Mouse (Mus musculus): ENCODE measurements around the gene Snrpa. TPM values are rescaled to one million over a fixed set of nuclear protein-coding genes. Genes with fewer than 3 reads are reported as not detected.
A peak's percentile ranks its signal among the peaks of the same experiment; 100 is the strongest.

Snrpa gene
- polyA plus RNA-seq, 1 experiment, result 158 TPM

DNA sequence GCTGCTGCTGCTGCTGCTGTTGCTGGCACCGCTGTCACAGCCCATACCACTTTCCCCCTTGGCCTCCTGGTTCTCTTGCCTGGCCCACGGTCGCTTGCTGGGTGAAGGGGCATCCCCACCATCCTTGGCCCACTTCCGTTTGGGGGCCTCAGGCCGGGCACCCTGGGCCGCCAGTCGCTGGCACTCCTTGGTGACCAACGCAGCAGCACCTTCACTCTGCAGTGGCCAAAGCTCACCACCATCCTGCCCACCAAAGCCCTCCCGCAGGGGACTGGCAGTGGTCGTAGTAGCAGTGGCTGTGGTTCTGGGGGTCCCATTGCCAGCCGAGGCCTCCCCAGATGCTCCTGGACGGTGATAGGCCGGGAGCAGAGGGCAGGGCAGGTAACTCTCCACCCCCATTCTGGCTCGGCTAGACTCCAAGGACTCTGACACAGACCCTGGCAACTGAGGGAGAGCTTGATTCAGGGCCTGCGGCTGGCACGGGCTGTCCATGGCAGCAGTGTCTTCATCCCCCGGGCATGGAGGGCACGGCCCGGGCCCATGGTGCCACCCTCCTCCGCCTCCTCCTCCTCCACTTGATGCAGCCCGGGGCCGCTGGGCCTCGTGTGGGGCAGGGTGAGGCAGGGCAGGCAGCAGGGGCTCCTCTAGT lies 30.9 kb downstream of the Snrpa start:
- H3K27me3 ChIP-seq (ENCODE audit: control insufficient read depth, insufficient read depth, low read length), result no peaks in the 10 kb centered on the region
- 12% methylated on average over 23 of the region's 23 CpGs for WGBS
- TF ChIP-seq CTCF (IDR thresholded peaks at IDR 0.05; ENCODE audit: borderline replicate concordance, insufficient read depth, low read depth, low read length) (no peak), POLR2A (IDR thresholded peaks at IDR 0.05; ENCODE audit: borderline replicate concordance, insufficient read depth, low read length) (no peak)
- DNase-seq, result peak; percentile 73 to 76
- H3K27ac ChIP-seq (ENCODE audit: insufficient read depth, low read length), result peak overlapping the region; percentile 97
- H3K4me3 ChIP-seq (replicated peaks; ENCODE audit: insufficient read depth, low read depth, low read length), result peak overlapping the region; percentile 95
- peaks cover 50% of the 10 kb centered on the region for H3K4me1 ChIP-seq (ENCODE audit: control insufficient read depth, insufficient read depth, low read length)

- TF ChIP-seq CTCF (IDR thresholded peaks at IDR 0.05; ENCODE audit: borderline replicate concordance, insufficient read depth, low read depth, low read length) (no peak), POLR2A (IDR thresholded peaks at IDR 0.05; ENCODE audit: borderline replicate concordance, insufficient read depth, low read length) (no peak)
- WGBS, result 40% methylated on average over 33 of the region's 33 CpGs
- H3K4me1 ChIP-seq (ENCODE audit: control insufficient read depth, insufficient read depth, low read length), result peaks cover 52% of the 10 kb centered on the region
- peak overlapping the region; percentile 95 for H3K4me3 ChIP-seq (replicated peaks; ENCODE audit: insufficient read depth, low read depth, low read length)
- peak; percentile 62 to 70 for DNase-seq
- H3K27me3 ChIP-seq (ENCODE audit: control insufficient read depth, insufficient read depth, low read length), result no peaks in the 10 kb centered on the region
- no peak overlapping the region for H3K27ac ChIP-seq (ENCODE audit: insufficient read depth, low read length)
Measured at GRCm38 (mm10) chr7:27164112-27164947, 31.7 kb downstream of the Snrpa start.

GRCm38 (mm10) chr7:27163450-27163805 lies 32.6 kb downstream of the Snrpa start:
- Histone ChIP-seq H3K27me3 (ENCODE audit: control insufficient read depth, insufficient read depth, low read length) (no peaks in the 10 kb centered on the region), H3K27ac (ENCODE audit: insufficient read depth, low read length) (no peak overlapping the region), H3K4me1 (ENCODE audit: control insufficient read depth, insufficient read depth, low read length) (peaks cover 52% of the 10 kb centered on the region), H3K4me3 (replicated peaks; ENCODE audit: insufficient read depth, low read depth, low read length) (peak overlapping the region; percentile 48)
- DNase-seq, result no peak
- TF ChIP-seq CTCF (IDR thresholded peaks at IDR 0.05; ENCODE audit: borderline replicate concordance, insufficient read depth, low read depth, low read length) (no peak), POLR2A (IDR thresholded peaks at IDR 0.05; ENCODE audit: borderline replicate concordance, insufficient read depth, low read length) (no peak)
- 37% methylated on average over 5 of the region's 5 CpGs for WGBS

DNA sequence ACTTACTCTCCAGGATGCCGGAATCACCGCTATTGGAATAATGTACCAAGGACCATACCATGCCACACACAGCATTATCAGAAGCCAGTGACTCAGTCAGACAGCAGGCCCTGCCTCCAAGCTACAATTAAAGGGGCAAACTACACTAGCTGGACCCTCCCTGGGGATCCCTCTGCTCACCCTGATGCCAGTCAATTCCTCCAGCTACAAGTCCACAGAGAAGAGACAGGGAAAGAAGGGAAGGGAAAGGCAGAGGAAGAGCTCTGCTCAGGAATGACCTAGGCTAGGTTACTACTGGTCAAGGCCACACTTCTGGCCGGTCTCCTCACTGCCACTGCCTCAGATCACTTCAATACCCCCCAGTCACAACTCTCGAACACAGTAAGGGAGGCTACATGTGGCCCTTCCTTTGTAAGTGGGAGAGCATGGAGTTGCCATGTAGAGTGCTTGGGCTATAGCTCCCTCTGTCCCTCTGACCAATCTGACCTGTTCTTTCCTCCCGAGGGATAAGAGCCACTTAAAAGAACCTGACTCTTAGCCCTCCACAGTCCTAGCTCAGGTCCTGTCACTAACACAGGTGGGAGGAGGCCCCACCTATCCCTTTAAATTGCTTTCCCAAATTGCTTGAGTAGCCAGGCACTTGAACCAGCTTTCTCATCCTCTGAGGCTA lies 33.2 kb downstream of the Snrpa start:
- WGBS, result 61% methylated on average over 5 of the region's 5 CpGs
- DNase-seq, result no peak
- Histone ChIP-seq H3K27ac (ENCODE audit: insufficient read depth, low read length) (no peak overlapping the region), H3K4me3 (replicated peaks; ENCODE audit: insufficient read depth, low read depth, low read length) (peak overlapping the region; percentile 48), H3K27me3 (ENCODE audit: control insufficient read depth, insufficient read depth, low read length) (no peaks in the 10 kb centered on the region), H3K4me1 (ENCODE audit: control insufficient read depth, insufficient read depth, low read length) (peaks cover 52% of the 10 kb centered on the region)
- no peak for TF ChIP-seq CTCF (IDR thresholded peaks at IDR 0.05; ENCODE audit: borderline replicate concordance, insufficient read depth, low read depth, low read length)
- TF ChIP-seq POLR2A (IDR thresholded peaks at IDR 0.05; ENCODE audit: borderline replicate concordance, insufficient read depth, low read length), result no peak

DNA sequence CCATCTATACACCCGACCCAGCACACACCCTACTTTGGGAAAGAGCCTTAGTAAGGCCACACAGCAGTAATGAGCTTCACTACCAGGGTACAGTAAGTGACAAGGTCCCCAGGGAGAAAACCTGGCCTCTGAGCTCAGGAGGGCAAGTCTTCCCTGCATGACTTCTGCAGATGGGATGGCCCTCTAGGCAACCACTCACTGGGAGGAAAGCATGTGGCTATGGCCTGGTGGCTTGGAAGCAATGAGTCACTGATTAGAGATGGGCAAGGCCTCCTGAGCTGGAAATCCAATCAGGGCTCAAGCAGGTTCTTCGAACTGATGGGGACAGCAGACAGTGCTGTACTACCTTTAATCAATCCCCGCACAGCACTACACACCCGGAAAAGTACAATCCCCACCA lies 34.3 kb downstream of the Snrpa start:
- Histone ChIP-seq H3K27me3 (ENCODE audit: control insufficient read depth, insufficient read depth, low read length) (no peaks in the 10 kb centered on the region), H3K4me3 (replicated peaks; ENCODE audit: insufficient read depth, low read depth, low read length) (no peak overlapping the region), H3K27ac (ENCODE audit: insufficient read depth, low read length) (no peak overlapping the region), H3K4me1 (ENCODE audit: control insufficient read depth, insufficient read depth, low read length) (peaks cover 46% of the 10 kb centered on the region)
- no peak for DNase-seq
- no peak for TF ChIP-seq CTCF (IDR thresholded peaks at IDR 0.05; ENCODE audit: borderline replicate concordance, insufficient read depth, low read depth, low read length)
- TF ChIP-seq POLR2A (IDR thresholded peaks at IDR 0.05; ENCODE audit: borderline replicate concordance, insufficient read depth, low read length), result no peak
- 59% methylated on average over 4 of the region's 4 CpGs for WGBS

- DNase-seq, result peak in 1 of 2 experiments; percentile 6
- Histone ChIP-seq H3K4me1 (ENCODE audit: control insufficient read depth, insufficient read depth, low read length) (peaks cover 46% of the 10 kb centered on the region), H3K27ac (ENCODE audit: insufficient read depth, low read length) (no peak overlapping the region), H3K27me3 (ENCODE audit: control insufficient read depth, insufficient read depth, low read length) (no peaks in the 10 kb centered on the region), H3K4me3 (replicated peaks; ENCODE audit: insufficient read depth, low read depth, low read length) (no peak overlapping the region)
- WGBS, result 56% methylated on average over 3 of the region's 3 CpGs
- TF ChIP-seq CTCF (IDR thresholded peaks at IDR 0.05; ENCODE audit: borderline replicate concordance, insufficient read depth, low read depth, low read length) (no peak), POLR2A (IDR thresholded peaks at IDR 0.05; ENCODE audit: borderline replicate concordance, insufficient read depth, low read length) (no peak)
Measured at GRCm38 (mm10) chr7:27160921-27161320, 35.1 kb downstream of the Snrpa start.

DNA sequence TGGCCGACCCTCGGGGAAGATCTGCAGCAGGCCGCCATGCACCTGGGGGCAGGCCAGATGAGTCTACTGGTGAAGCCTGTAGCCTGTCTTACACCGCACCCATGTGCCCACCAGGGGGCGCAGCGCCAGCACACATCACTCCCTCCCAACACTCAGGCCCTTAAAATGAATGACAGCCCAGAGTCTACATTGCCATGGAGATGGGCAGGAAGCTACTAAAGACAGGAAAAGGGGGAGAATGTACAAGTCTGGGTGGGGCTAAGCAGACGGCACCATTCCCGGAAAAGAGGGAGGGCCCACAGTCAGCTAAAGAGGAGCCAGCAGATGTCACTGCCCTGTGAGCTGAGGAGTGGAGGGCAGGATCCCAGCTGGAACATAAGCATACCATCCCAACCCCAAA lies 36.2 kb downstream of the Snrpa start:
- peak; percentile 83 to 86 for DNase-seq
- no peak overlapping the region for H3K4me3 ChIP-seq (replicated peaks; ENCODE audit: insufficient read depth, low read depth, low read length)
- H3K27ac ChIP-seq (ENCODE audit: insufficient read depth, low read length), result no peak overlapping the region
- no peaks in the 10 kb centered on the region for H3K27me3 ChIP-seq (ENCODE audit: control insufficient read depth, insufficient read depth, low read length)
- TF ChIP-seq CTCF (IDR thresholded peaks at IDR 0.05; ENCODE audit: borderline replicate concordance, insufficient read depth, low read depth, low read length), result peak; percentile 92
- no peak for TF ChIP-seq POLR2A (IDR thresholded peaks at IDR 0.05; ENCODE audit: borderline replicate concordance, insufficient read depth, low read length)
- peaks cover 43% of the 10 kb centered on the region for H3K4me1 ChIP-seq (ENCODE audit: control insufficient read depth, insufficient read depth, low read length)
- WGBS, result 2% methylated on average over 8 of the region's 8 CpGs
